Mouse (Mus musculus): Measurements from ENCODE around the gene Elmsan1. TPM values are rescaled to one million over a fixed set of nuclear protein-coding genes. Genes with fewer than 3 reads are reported as not detected.

The Elmsan1 gene
- polyA plus RNA-seq, 1 experiment from 2014 or later, result 7.8 TPM

DNA sequence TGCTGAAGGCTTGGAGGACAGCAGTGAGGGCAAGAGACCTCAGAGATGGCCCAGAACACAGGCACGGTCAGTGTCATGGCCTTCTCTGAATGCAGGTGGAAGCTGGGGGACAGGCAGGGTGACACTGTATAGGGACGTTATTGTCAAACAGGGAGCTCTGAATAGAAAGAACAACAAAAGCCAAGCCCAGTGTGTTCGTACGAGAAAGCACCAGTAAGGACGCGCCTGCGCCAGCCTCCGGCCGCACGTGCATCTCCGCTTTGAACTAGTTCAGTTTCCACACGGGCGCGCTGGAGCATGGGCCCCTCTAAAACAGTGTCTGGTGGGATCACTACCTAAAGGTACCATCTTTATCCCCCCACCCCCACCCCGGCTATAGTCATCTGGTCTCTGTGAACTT, 68.7 kb downstream of the Elmsan1 start:
- WGBS, result 55% methylated on average over 15 of the region's 15 CpGs
- no peak for ATAC-seq (ENCODE audit: low FRiP score)
- peak overlapping the region; percentile 3; the same call in 1 of the 2 replicates for H3K27ac ChIP-seq

DNA sequence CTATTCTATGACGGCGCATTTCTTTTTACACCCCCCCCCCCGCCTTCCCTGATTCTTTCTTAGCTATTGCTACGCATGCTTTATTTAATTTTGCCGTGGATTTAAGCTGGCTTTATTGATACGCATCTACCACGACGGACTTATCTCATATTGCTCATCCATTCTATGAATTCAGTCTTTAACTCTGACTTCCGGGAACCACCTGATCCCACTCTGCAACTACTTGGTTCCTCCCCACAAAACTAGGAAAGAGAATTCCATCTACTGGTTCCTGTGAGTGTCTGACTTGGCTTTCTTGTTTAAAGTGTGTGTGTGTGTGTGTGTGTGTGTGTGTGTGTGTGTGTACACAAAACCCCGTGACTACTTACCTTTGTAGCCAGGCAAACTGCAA, 70.1 kb downstream of the Elmsan1 start:
- Histone ChIP-seq H3K27ac (no peak overlapping the region), H3K36me3 (replicated peaks) (peaks cover 24% of the 10 kb centered on the region), H3K9me3 (no peaks in the 10 kb centered on the region), H3K27me3 (no peaks in the 10 kb centered on the region), H3K4me1 (peaks cover 38% of the 10 kb centered on the region), H3K4me2 (peak overlapping the region; percentile 86), H3K9ac (peak overlapping the region; percentile 63), H3K4me3 (replicated peaks) (peak overlapping the region; percentile 59)
- ATAC-seq (ENCODE audit: low FRiP score), result no peak
- WGBS, result 8% methylated on average over 10 of the region's 10 CpGs

More for the DNA sequence above, 68.7 kb downstream of the Elmsan1 start:
- Histone ChIP-seq H3K27me3 (no peaks in the 10 kb centered on the region), H3K9me3 (no peaks in the 10 kb centered on the region), H3K9ac (no peak overlapping the region), H3K4me3 (replicated peaks) (no peak overlapping the region), H3K4me2 (no peak overlapping the region), H3K4me1 (peaks cover 38% of the 10 kb centered on the region), H3K36me3 (replicated peaks) (peaks cover 33% of the 10 kb centered on the region)

DNA sequence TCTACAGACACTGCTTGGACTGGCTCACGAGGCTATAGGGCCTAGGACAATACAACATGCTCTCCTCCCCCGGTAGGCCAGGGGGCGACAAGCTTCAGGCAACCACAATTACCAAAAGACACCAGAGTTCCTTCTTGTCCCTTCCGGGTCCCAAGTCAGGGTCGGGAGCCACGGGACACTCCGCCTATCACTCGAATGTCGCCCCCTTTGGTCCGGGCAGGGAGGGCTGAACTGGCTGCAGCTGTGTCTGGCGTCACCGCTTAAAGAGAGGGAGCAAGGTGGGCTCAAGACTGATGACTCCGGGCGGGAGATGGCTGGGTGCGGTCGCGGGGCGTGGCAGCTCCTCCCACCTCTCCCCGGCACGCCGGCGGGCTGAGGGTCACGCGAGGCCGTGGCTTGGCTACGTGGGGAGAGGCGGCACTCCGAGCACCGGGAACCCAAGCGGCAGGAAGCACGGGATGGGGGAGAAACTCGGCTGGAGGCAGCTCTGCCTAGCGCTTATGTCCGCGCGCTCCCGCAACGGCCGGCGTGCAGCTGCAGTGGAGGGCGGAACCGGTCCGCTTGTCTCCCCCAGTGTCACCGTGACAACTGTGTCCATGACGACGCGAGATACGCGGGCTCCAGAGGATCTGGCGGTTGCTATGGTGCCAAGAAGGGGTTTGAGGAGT, 70.6 kb downstream of the Elmsan1 start, which contains the start of gene Pnma1:
Gene Pnma1 (minus strand): TSS at position 536 of the 668 bp plus-strand sequence.
- peaks cover 38% of the 10 kb centered on the region for H3K4me1 ChIP-seq
- WGBS, result 1% methylated on average over 50 of the region's 50 CpGs
- peaks cover 19% of the 10 kb centered on the region for H3K36me3 ChIP-seq (replicated peaks)
- peak; percentile 96 for ATAC-seq (ENCODE audit: low FRiP score)
- peak within 1 kb of the TSS; percentile 63 for H3K9ac ChIP-seq
- no peaks in the 10 kb centered on the region for H3K27me3 ChIP-seq
- H3K4me2 ChIP-seq, result peak within 1 kb of the TSS; percentile 86
- H3K9me3 ChIP-seq, result no peaks in the 10 kb centered on the region
- H3K4me3 ChIP-seq (replicated peaks), result peak within 1 kb of the TSS; percentile 59
- peak within 1 kb of the TSS; percentile 81 for H3K27ac ChIP-seq

DNA sequence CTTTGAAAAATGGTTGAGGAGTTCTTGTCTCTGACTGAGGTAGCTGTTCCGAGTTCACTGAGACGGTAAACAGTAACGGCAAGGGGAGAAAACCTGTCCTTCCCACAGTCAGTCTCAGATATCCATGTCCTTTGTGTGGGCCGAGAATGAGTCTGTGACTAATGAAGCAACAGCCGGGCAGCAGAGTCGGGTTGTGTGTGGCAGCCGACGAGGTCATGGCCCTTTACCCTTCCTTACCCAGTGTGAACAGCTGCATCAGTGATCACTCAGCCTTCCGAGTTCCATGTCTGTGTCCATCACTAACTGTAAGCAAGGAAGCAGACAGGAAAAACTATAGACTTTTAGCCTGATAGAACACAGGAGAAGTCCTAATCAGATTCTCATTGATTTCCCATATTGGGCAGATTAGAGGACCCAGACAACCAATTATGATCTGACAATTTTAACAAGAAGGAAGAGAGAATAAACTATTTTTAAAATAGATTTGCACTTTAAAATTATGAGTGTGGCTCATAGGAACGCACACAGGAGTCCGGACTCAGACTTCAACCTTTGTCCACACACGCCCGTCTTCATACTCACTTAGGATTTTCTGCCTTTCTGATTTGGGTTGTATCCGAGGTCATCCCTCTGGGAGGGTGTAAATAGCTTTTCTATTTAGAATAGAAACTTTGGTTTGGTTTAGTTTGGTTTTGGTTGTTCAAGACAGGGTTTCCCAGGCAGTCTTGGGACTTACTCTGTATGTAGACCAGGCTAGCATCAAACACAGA, 76.2 kb downstream of the Elmsan1 start:
- Histone ChIP-seq H3K27me3 (no peaks in the 10 kb centered on the region), H3K9me3 (no peaks in the 10 kb centered on the region), H3K27ac (no peak overlapping the region)

DNA sequence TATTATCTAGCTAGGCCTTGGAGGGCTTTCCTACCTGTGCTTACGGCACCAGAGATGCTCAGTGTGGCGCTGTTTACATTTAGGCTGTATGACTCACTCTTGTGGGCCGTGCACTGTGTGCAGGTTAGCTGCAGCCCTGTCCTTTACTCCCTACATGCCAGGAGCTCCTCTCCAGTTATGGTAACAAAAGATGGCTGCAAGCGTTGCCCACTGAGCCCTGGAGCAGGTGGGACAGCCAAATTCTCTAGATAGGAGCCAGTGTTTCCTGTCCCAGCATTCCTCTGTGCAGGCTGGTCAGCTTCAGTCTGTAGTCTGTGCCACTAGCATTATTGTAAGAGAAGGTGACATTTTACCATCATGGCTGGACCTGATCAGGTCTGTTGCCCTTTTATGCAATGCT, 77.4 kb downstream of the Elmsan1 start:
- no peak for ATAC-seq (ENCODE audit: low FRiP score)
- Histone ChIP-seq H3K9me3 (no peaks in the 10 kb centered on the region), H3K36me3 (replicated peaks) (peaks cover 15% of the 10 kb centered on the region), H3K27me3 (no peaks in the 10 kb centered on the region), H3K4me2 (no peak overlapping the region), H3K27ac (no peak overlapping the region), H3K4me1 (0 out of 2 replicates have a peak, but pooled peaks cover 4% of the 10 kb centered on the region), H3K9ac (no peak overlapping the region), H3K4me3 (replicated peaks) (no peak overlapping the region)
- 86% methylated on average over 4 of the region's 4 CpGs for WGBS

More for the DNA sequence above, 76.2 kb downstream of the Elmsan1 start:
- peaks cover 4% of the 10 kb centered on the region for H3K36me3 ChIP-seq (replicated peaks)
- no peak overlapping the region for H3K9ac ChIP-seq
- no peak overlapping the region for H3K4me2 ChIP-seq
- 64% methylated on average over 14 of the region's 14 CpGs for WGBS
- ATAC-seq (ENCODE audit: low FRiP score), result no peak
- H3K4me3 ChIP-seq (replicated peaks), result no peak overlapping the region
- peaks cover 14% of the 10 kb centered on the region for H3K4me1 ChIP-seq

DNA sequence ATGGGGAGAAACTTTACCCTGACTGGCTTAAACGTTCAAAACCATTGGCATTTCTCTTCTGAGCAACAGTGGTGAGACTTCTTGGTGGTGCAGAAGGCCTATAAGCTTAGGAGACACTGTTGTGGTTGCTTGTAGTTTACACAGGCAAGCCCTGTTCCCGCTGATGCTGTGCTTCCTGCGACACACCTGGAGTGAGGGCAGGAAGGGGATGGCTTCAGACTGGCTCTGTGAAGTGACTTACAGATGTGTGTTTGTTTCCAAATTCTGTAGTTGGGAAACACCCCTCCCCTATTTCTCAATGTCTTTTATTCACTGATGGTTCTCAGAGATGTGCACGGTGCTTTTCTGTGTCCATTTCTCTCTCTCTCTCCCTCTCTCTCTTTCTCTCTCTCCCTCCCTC, 78.5 kb downstream of the Elmsan1 start:
- no peak overlapping the region for H3K4me2 ChIP-seq
- WGBS, result 65% methylated on average over 4 of the region's 4 CpGs
- H3K9ac ChIP-seq, result no peak overlapping the region
- H3K27me3 ChIP-seq, result no peaks in the 10 kb centered on the region
- ATAC-seq (ENCODE audit: low FRiP score), result no peak
- 0 out of 2 replicates have a peak, but pooled peaks cover 4% of the 10 kb centered on the region for H3K4me1 ChIP-seq
- no peak overlapping the region for H3K27ac ChIP-seq
- no peaks in the 10 kb centered on the region for H3K9me3 ChIP-seq
- peaks cover 22% of the 10 kb centered on the region for H3K36me3 ChIP-seq (replicated peaks)
- no peak overlapping the region for H3K4me3 ChIP-seq (replicated peaks)

DNA sequence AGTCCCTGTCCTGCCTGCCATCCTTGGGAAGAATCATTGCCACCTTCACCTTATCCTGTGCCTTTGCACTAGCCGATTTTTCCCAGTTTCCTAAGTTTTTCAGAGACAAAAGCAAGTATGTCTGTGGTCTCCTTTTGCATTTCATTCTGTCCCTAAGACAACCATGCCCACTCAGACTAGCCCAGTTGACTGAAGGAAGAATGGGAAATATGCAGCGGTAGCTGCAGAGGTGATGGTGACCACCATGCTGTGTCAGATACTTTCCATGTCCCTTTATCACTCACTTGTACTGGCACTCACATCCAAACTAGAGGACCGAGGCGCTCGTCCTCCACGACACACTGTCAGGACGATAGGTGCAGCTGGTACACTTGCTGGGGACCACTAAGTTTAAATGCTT, 81.5 kb downstream of the Elmsan1 start:
- no peak overlapping the region for H3K27ac ChIP-seq
- 97% methylated on average over 7 of the region's 7 CpGs for WGBS
- peaks cover 26% of the 10 kb centered on the region for H3K36me3 ChIP-seq (replicated peaks)
- H3K27me3 ChIP-seq, result no peaks in the 10 kb centered on the region
- H3K4me1 ChIP-seq, result 0 out of 2 replicates have a peak, but pooled peaks cover 4% of the 10 kb centered on the region
- H3K9ac ChIP-seq, result no peak overlapping the region
- no peak for ATAC-seq (ENCODE audit: low FRiP score)
- no peak overlapping the region for H3K4me3 ChIP-seq (replicated peaks)
- H3K9me3 ChIP-seq, result no peaks in the 10 kb centered on the region
- no peak overlapping the region for H3K4me2 ChIP-seq

DNA sequence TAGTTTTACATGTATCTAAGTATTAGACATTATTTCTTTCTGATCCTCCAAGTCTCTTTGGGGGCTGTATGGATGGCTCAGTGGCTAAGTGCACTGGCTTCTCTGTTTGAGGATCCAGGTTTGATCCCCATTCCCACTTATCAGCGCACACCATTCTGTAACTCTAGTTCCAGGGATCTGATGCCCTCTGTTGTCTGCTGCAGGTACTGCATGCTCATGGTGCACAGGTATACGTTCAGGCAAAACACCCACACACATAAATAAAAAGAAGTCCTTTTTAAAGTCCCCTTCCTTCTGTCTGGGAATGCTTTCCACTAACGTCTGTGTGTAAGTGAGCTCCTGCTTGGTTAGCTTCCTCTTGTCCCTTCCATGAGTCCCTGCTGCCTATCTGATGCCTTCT, 86.4 kb downstream of the Elmsan1 start:
- peaks cover 40% of the 10 kb centered on the region for H3K36me3 ChIP-seq (replicated peaks)
- H3K9ac ChIP-seq, result no peak overlapping the region
- no peak overlapping the region for H3K27ac ChIP-seq
- no peaks in the 10 kb centered on the region for H3K27me3 ChIP-seq
- WGBS, result 59% methylated on average over 3 of the region's 3 CpGs
- H3K4me3 ChIP-seq (replicated peaks), result no peak overlapping the region
- no peak overlapping the region for H3K4me2 ChIP-seq
- no peaks in the 10 kb centered on the region for H3K9me3 ChIP-seq
- no peaks in the 10 kb centered on the region for H3K4me1 ChIP-seq
- no peak for ATAC-seq (ENCODE audit: low FRiP score)

DNA sequence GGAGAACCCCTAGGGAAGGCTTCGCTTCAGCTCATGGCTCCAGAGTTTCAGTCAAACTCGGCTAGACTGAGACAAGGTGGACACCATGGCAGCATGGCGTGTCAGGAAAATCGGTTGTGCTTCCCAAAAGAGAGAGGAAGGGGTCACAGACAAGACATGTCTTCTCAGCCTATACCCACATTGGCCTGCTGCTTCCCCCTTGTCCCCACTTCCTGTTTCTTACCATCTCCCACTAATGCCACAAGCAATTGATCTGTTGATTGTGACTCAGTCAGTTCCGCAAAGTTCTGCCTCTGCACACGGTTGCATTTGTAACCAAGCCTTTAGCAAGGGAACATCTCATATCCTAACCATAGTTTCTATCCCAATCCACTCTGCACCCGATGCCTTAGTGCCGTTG, 88.8 kb downstream of the Elmsan1 start:
- no peak overlapping the region for H3K4me3 ChIP-seq (replicated peaks)
- WGBS, result 93% methylated on average over 8 of the region's 8 CpGs
- no peaks in the 10 kb centered on the region for H3K9me3 ChIP-seq
- no peak overlapping the region for H3K27ac ChIP-seq
- H3K4me2 ChIP-seq, result no peak overlapping the region
- peaks cover 27% of the 10 kb centered on the region for H3K36me3 ChIP-seq (replicated peaks)
- ATAC-seq (ENCODE audit: low FRiP score), result no peak
- H3K9ac ChIP-seq, result no peak overlapping the region
- no peaks in the 10 kb centered on the region for H3K27me3 ChIP-seq
- no peaks in the 10 kb centered on the region for H3K4me1 ChIP-seq

DNA sequence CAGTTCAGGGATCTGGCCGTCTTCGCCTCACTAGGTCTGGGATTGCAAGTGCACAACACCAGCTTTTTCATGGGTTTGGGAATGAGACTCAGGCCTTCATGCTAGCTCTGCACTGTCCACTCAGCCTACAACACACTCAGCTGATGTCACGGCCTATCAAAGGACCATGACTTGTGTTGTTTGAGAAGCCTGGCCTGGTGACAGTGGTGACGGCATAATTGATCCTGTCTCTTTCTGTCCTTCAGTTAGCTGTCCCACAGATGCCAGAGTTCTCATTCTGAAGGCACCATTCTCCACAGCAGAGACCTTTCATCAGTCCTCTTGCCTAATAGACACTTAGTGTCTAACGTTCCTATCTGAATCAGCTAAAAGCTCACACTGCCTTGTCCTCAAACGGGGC, 90.1 kb downstream of the Elmsan1 start:
- ATAC-seq (ENCODE audit: low FRiP score), result no peak
- no peak overlapping the region for H3K4me3 ChIP-seq (replicated peaks)
- H3K9ac ChIP-seq, result no peak overlapping the region
- 91% methylated on average over 6 of the region's 6 CpGs for WGBS
- no peaks in the 10 kb centered on the region for H3K4me1 ChIP-seq
- H3K9me3 ChIP-seq, result no peaks in the 10 kb centered on the region
- H3K27ac ChIP-seq, result no peak overlapping the region
- H3K27me3 ChIP-seq, result no peaks in the 10 kb centered on the region
- no peak overlapping the region for H3K4me2 ChIP-seq
- H3K36me3 ChIP-seq (replicated peaks), result peaks cover 27% of the 10 kb centered on the region

DNA sequence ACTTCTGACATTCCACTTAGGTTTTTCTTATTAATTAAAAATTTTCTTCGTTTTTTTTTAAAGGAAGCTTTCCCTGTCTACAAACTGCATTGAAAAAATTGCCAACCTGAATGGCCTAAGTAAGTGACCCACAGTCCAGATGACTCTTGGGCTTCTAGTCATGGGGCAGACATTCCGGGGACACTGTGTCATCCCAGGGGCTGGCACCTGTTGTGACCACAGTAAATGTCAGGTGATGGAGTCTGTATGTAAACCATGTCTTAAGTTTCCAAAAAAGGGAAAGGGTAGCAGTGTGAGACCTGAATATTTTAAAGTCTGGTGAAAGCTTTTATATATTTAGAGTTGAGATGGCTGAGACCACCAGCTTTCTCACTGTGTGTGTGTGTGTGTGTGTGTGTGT, 91.8 kb downstream of the Elmsan1 start:
- Histone ChIP-seq H3K4me3 (replicated peaks) (no peak overlapping the region), H3K9me3 (no peaks in the 10 kb centered on the region), H3K27me3 (no peaks in the 10 kb centered on the region), H3K4me2 (no peak overlapping the region), H3K9ac (no peak overlapping the region), H3K36me3 (replicated peaks) (peaks cover 21% of the 10 kb centered on the region), H3K27ac (no peak overlapping the region), H3K4me1 (no peaks in the 10 kb centered on the region)
- ATAC-seq (ENCODE audit: low FRiP score), result no peak
- WGBS, result 80% methylated on average over 2 of the region's 2 CpGs

DNA sequence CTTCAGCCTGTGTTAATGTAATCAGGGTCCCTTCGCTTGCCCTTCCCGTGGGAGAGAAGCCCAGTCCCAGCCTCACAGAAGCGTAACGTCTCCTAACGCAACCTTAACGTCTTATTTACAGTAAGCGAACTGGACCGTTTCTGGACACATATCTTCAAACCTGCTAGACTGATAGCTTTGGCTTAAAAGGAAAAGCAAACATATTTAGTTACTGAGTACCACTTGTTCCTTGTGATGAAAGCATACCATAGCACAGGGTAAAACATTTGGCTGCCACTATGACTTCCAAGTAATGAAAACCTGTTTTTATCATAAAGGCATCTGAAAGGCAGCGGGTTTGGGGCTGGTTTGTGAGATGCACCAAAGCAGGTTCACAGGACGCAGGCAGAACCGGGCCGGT, 92.8 kb downstream of the Elmsan1 start:
- Histone ChIP-seq H3K4me3 (replicated peaks) (no peak overlapping the region), H3K27ac (no peak overlapping the region), H3K9ac (no peak overlapping the region), H3K4me1 (no peaks in the 10 kb centered on the region), H3K27me3 (no peaks in the 10 kb centered on the region), H3K9me3 (no peaks in the 10 kb centered on the region), H3K4me2 (no peak overlapping the region), H3K36me3 (replicated peaks) (peaks cover 15% of the 10 kb centered on the region; the same call in 1 of the 2 replicates)
- WGBS, result 88% methylated on average over 12 of the region's 12 CpGs
- no peak for ATAC-seq (ENCODE audit: low FRiP score)
